Mouse (Mus musculus): Measurements from ENCODE around the gene Trank1.

GRCm38 (mm10) chr9:111367713-111368112 lies 56.2 kb downstream of the Trank1 start:
- TF ChIP-seq MAFK (IDR thresholded peaks at IDR 0.05; ENCODE audit: insufficient replicate concordance, low read length), result no peak
- TF ChIP-seq TCF12 (IDR thresholded peaks at IDR 0.05; ENCODE audit: low read depth, low read length), result no peak
- TF ChIP-seq POLR2A (IDR thresholded peaks at IDR 0.05; ENCODE audit: low read depth, low read length), result no peak
- TF ChIP-seq GABPA (IDR thresholded peaks at IDR 0.05; ENCODE audit: insufficient replicate concordance, low read depth, low read length), result no peak
- no peak for TF ChIP-seq BHLHE40 (IDR thresholded peaks at IDR 0.05; ENCODE audit: low read depth, low read length)
